Mouse (Mus musculus): ENCODE data around the gene Sfrp5. TPM values are rescaled to one million over a fixed set of nuclear protein-coding genes. Genes with fewer than 3 reads are reported as not detected.
A peak's percentile ranks its signal among the peaks of the same experiment; 100 is the strongest.

The Sfrp5 gene
- 10.6 and 12.0 TPM in 2 replicates for polyA plus RNA-seq (2015; fragmentation: Nextera tagmentation; extraction: Ambion mirVana)

GRCm38 (mm10) chr19:42201696-42202381 is at the start of gene Sfrp5:
Gene Sfrp5 (minus strand): TSS chr19:42202252.
- peak within 1 kb of the TSS; percentile 38 for H3K4me3 ChIP-seq
- H3K9ac ChIP-seq, result 0 out of 2 replicates have a peak within 1 kb of the TSS, but pooled peaks have one; percentile 10
- no peaks in the 10 kb centered on the region for H3K9me3 ChIP-seq
- H3K27ac ChIP-seq, result no peak within 1 kb of the TSS
- peaks cover 19% of the 10 kb centered on the region for H3K4me1 ChIP-seq
- H3K36me3 ChIP-seq, result no peaks in the 10 kb centered on the region
- WGBS, result 2% methylated on average over 60 of the region's 60 CpGs
- peaks cover 71% of the 10 kb centered on the region for H3K27me3 ChIP-seq
- no peak for ATAC-seq (ENCODE audit: insufficient number of reproducible peaks, low FRiP score, low TSS enrichment, low read depth)
- H3K4me2 ChIP-seq, result peak within 1 kb of the TSS; percentile 51

GRCm38 (mm10) chr19:42249976-42250914 is 48.2 kb upstream of the Sfrp5 start:
- H3K9me3 ChIP-seq, result no peaks in the 10 kb centered on the region
- WGBS, result 48% methylated on average over 11 of the region's 11 CpGs
- 0 out of 2 replicates have a peak overlapping the region, but pooled peaks have one; percentile 3 for H3K27ac ChIP-seq
- H3K4me2 ChIP-seq, result no peak overlapping the region
- no peak overlapping the region for H3K4me3 ChIP-seq
- no peaks in the 10 kb centered on the region for H3K36me3 ChIP-seq
- H3K4me1 ChIP-seq, result peaks cover under 1% of the 10 kb centered on the region; the same call in 1 of the 2 replicates
- H3K9ac ChIP-seq, result no peak overlapping the region
- peaks cover 29% of the 10 kb centered on the region for H3K27me3 ChIP-seq
- ATAC-seq (ENCODE audit: insufficient number of reproducible peaks, low FRiP score, low TSS enrichment, low read depth), result no peak

- Histone ChIP-seq H3K27me3 (peaks cover 8% of the 10 kb centered on the region; the same call in 1 of the 2 replicates), H3K27ac (no peak within 1 kb of the TSS), H3K4me3 (no peak within 1 kb of the TSS), H3K36me3 (no peaks in the 10 kb centered on the region), H3K4me1 (no peaks in the 10 kb centered on the region), H3K9me3 (no peaks in the 10 kb centered on the region), H3K9ac (no peak within 1 kb of the TSS), H3K4me2 (no peak within 1 kb of the TSS)
- 70% methylated on average over 3 of the region's 3 CpGs for WGBS
- no peak for ATAC-seq (ENCODE audit: insufficient number of reproducible peaks, low FRiP score, low TSS enrichment, low read depth)
These were observed 45.5 kb upstream of the Sfrp5 start, which contains the start of gene Golga7b for GRCm38 (mm10) chr19:42247519-42247918. Gene Golga7b (plus strand): TSS chr19:42247574.

- no peak overlapping the region for H3K9ac ChIP-seq
- peaks cover 8% of the 10 kb centered on the region; the same call in 1 of the 2 replicates for H3K27me3 ChIP-seq
- WGBS, result 51% methylated on average over 5 of the region's 5 CpGs
- no peak for ATAC-seq (ENCODE audit: insufficient number of reproducible peaks, low FRiP score, low TSS enrichment, low read depth)
- H3K9me3 ChIP-seq, result no peaks in the 10 kb centered on the region
- H3K4me2 ChIP-seq, result no peak overlapping the region
- no peak overlapping the region for H3K27ac ChIP-seq
- peaks cover under 1% of the 10 kb centered on the region; the same call in 1 of the 2 replicates for H3K4me1 ChIP-seq
- no peak overlapping the region for H3K4me3 ChIP-seq
- H3K36me3 ChIP-seq, result no peaks in the 10 kb centered on the region
These were observed 44.6 kb upstream of the Sfrp5 start for GRCm38 (mm10) chr19:42246626-42247025.

GRCm38 (mm10) chr19:42243401-42243800 is 41.3 kb upstream of the Sfrp5 start:
- Histone ChIP-seq H3K9ac (no peak overlapping the region), H3K36me3 (no peaks in the 10 kb centered on the region), H3K27ac (no peak overlapping the region), H3K9me3 (no peaks in the 10 kb centered on the region), H3K4me3 (no peak overlapping the region), H3K27me3 (peaks cover 8% of the 10 kb centered on the region; the same call in 1 of the 2 replicates), H3K4me1 (peaks cover 10% of the 10 kb centered on the region), H3K4me2 (no peak overlapping the region)
- ATAC-seq (ENCODE audit: insufficient number of reproducible peaks, low FRiP score, low TSS enrichment, low read depth), result no peak
- WGBS, result 32% methylated on average over 3 of the region's 3 CpGs

GRCm38 (mm10) chr19:42240881-42241280 is 38.8 kb upstream of the Sfrp5 start:
- Histone ChIP-seq H3K4me3 (no peak overlapping the region), H3K27me3 (no peaks in the 10 kb centered on the region), H3K4me1 (peaks cover 15% of the 10 kb centered on the region), H3K36me3 (no peaks in the 10 kb centered on the region), H3K9me3 (no peaks in the 10 kb centered on the region), H3K27ac (no peak overlapping the region), H3K9ac (no peak overlapping the region), H3K4me2 (no peak overlapping the region)
- no peak for ATAC-seq (ENCODE audit: insufficient number of reproducible peaks, low FRiP score, low TSS enrichment, low read depth)
- 40% methylated on average over 8 of the region's 8 CpGs for WGBS

GRCm38 (mm10) chr19:42238341-42238715 is 36.3 kb upstream of the Sfrp5 start:
- no peak overlapping the region for H3K9ac ChIP-seq
- no peaks in the 10 kb centered on the region for H3K36me3 ChIP-seq
- ATAC-seq (ENCODE audit: insufficient number of reproducible peaks, low FRiP score, low TSS enrichment, low read depth), result no peak
- no peaks in the 10 kb centered on the region for H3K9me3 ChIP-seq
- no peak overlapping the region for H3K27ac ChIP-seq
- H3K4me2 ChIP-seq, result no peak overlapping the region
- H3K27me3 ChIP-seq, result no peaks in the 10 kb centered on the region
- peaks cover 15% of the 10 kb centered on the region for H3K4me1 ChIP-seq
- H3K4me3 ChIP-seq, result no peak overlapping the region
- 59% methylated on average over 7 of the region's 7 CpGs for WGBS

GRCm38 (mm10) chr19:42237602-42238340 is 35.7 kb upstream of the Sfrp5 start:
- Histone ChIP-seq H3K4me3 (no peak overlapping the region), H3K4me1 (peaks cover 15% of the 10 kb centered on the region), H3K27ac (no peak overlapping the region), H3K4me2 (no peak overlapping the region), H3K9me3 (no peaks in the 10 kb centered on the region), H3K36me3 (no peaks in the 10 kb centered on the region), H3K9ac (no peak overlapping the region), H3K27me3 (no peaks in the 10 kb centered on the region)
- no peak for ATAC-seq (ENCODE audit: insufficient number of reproducible peaks, low FRiP score, low TSS enrichment, low read depth)
- WGBS, result 12% methylated on average over 4 of the region's 4 CpGs

GRCm38 (mm10) chr19:42230986-42231385 is 28.9 kb upstream of the Sfrp5 start:
- 78% methylated on average over 13 of the region's 13 CpGs for WGBS
- ATAC-seq (ENCODE audit: insufficient number of reproducible peaks, low FRiP score, low TSS enrichment, low read depth), result no peak

GRCm38 (mm10) chr19:42230288-42230568 is 28.2 kb upstream of the Sfrp5 start:
- no peaks in the 10 kb centered on the region for H3K4me1 ChIP-seq
- H3K9me3 ChIP-seq, result no peaks in the 10 kb centered on the region
- H3K9ac ChIP-seq, result no peak overlapping the region
- no peaks in the 10 kb centered on the region for H3K36me3 ChIP-seq
- H3K27me3 ChIP-seq, result no peaks in the 10 kb centered on the region
- H3K4me3 ChIP-seq, result no peak overlapping the region
- no peak overlapping the region for H3K4me2 ChIP-seq
- 64% methylated on average over 5 of the region's 5 CpGs for WGBS
- H3K27ac ChIP-seq, result no peak overlapping the region
- no peak for ATAC-seq (ENCODE audit: insufficient number of reproducible peaks, low FRiP score, low TSS enrichment, low read depth)

More at GRCm38 (mm10) chr19:42230986-42231385, 28.9 kb upstream of the Sfrp5 start:
- no peaks in the 10 kb centered on the region for H3K27me3 ChIP-seq
- H3K4me1 ChIP-seq, result no peaks in the 10 kb centered on the region
- H3K36me3 ChIP-seq, result no peaks in the 10 kb centered on the region
- no peak overlapping the region for H3K27ac ChIP-seq
- no peak overlapping the region for H3K9ac ChIP-seq
- no peak overlapping the region for H3K4me3 ChIP-seq
- H3K4me2 ChIP-seq, result no peak overlapping the region
- no peaks in the 10 kb centered on the region for H3K9me3 ChIP-seq

GRCm38 (mm10) chr19:42229499-42230287 is 27.6 kb upstream of the Sfrp5 start:
- H3K36me3 ChIP-seq, result no peaks in the 10 kb centered on the region
- H3K27ac ChIP-seq, result no peak overlapping the region
- no peak for ATAC-seq (ENCODE audit: insufficient number of reproducible peaks, low FRiP score, low TSS enrichment, low read depth)
- H3K4me3 ChIP-seq, result no peak overlapping the region
- no peaks in the 10 kb centered on the region for H3K27me3 ChIP-seq
- H3K4me1 ChIP-seq, result no peaks in the 10 kb centered on the region
- H3K4me2 ChIP-seq, result no peak overlapping the region
- no peak overlapping the region for H3K9ac ChIP-seq
- WGBS, result 75% methylated on average over 17 of the region's 17 CpGs
- no peaks in the 10 kb centered on the region for H3K9me3 ChIP-seq

All from limb, embryonic 15.5 days (tissue).